Mouse (Mus musculus) CD8-positive naive resting alpha-beta T cell, adult 2 months (primary cell): ENCODE data around the gene Ube2z.

ENCODE experiments used
- DNase-seq, 2 experiments: peaks; one replicate each; pipeline ENCODE4 v3.0.0; 2022; ENCODE audit warnings: low read depth in 2 of 2, low spot score in 2 of 2

Gene Ube2z

GRCm38 (mm10) chr11:96008827-96009226, 56.4 kb downstream of the Ube2z start:
- no peak for DNase-seq

GRCm38 (mm10) chr11:96007516-96008235, 57.5 kb downstream of the Ube2z start:
- DNase-seq: no peak

GRCm38 (mm10) chr11:96006852-96007515, 58.2 kb downstream of the Ube2z start:
- no peak for DNase-seq

GRCm38 (mm10) chr11:96006367-96006851, 58.8 kb downstream of the Ube2z start:
- no peak for DNase-seq

- peak in 1 of 2 experiments; percentile 14 for DNase-seq
These were observed 59.6 kb downstream of the Ube2z start, which contains the start of gene Igf2bp1 for GRCm38 (mm10) chr11:96005403-96006271. Gene Igf2bp1 (minus strand): TSS chr11:96005940.

- peak in 1 of 2 experiments; percentile 16 for DNase-seq
These were observed 60.3 kb downstream of the Ube2z start for GRCm38 (mm10) chr11:96004793-96005402.

- no peak for DNase-seq
These were observed 61.0 kb downstream of the Ube2z start for GRCm38 (mm10) chr11:96003969-96004792.

- DNase-seq: no peak
These were observed 61.9 kb downstream of the Ube2z start for GRCm38 (mm10) chr11:96003100-96003900.
